Mouse (Mus musculus): Measurements from ENCODE around the gene Rela. TPM values are rescaled to one million over a fixed set of nuclear protein-coding genes. Genes with fewer than 3 reads are reported as not detected.
A peak's percentile ranks its signal among the peaks of the same experiment; 100 is the strongest.

The Rela gene
- total RNA-seq (2021) = 10 to 100 TPM; 23.4 to 25.4 TPM
- long read RNA-seq, experiment 1, transcript Rela-201 (11 exons, 2,716 nt) = major isoform, 11 of 19 reads
- long read RNA-seq, experiment 1, partial matches to known transcripts = 4 of 19 reads
- long read RNA-seq, experiment 1, other reads (novel, unspliced or antisense) = 4 of 19 reads
- long read RNA-seq, experiment 2, transcript Rela-201 (11 exons, 2,716 nt) = major isoform, 11 of 14 reads
- long read RNA-seq, experiment 2, partial matches to known transcripts = 1 of 14 reads
- long read RNA-seq, experiment 2, other reads (novel, unspliced or antisense) = 1 of 14 reads

DNA sequence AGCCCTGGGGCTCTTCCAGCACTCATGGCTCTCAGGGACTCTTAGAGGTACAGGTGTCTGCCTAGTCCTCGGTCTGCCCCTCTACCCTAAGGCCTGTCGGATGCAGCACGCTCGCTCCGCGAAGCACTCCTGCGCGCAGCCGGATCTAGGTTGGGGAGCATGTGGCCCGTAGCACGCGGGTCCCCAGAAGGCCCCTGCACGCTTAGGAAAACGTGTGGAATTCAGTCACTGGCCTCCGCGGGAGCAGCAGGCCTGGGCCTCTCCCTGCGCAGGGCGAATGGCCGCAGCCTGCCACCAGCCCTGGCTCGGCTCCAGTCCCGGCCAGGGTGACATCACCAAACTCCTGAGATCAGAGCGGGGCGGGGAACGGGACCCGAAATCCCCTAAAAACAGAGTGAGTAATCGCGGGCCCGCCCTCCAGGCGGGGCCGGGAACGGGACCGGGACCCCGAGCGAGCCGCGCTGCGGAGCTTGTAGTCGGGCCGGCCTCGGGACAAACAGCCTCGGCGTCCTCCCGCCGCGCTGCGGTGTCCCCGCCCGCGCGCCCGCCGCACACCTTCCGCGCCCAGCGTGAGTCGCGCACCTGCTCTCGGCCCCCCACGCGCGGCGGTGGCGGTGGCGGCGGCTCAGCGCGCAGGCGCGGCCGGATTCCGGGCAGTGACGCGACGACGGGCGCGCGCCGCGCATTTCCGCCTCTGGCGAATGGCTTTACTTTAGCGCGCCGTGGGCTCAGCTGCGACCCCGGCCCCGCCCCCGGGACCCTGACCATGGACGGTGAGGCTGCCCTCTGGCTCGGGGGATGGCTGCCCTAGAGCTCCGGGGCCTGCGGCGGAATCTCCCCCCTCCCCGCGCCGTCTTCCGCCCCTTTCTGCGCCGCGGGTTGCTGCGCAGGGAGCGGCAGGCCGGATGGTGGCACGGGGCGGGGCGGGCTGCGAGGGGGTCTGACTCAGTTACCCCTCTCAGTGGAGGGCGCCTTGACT is at the start of gene Rela:
Rela (plus strand) TSS at position 415 of the 979 bp plus-strand sequence.
- peak within 1 kb of the TSS; percentile 99 for H3K4me3 ChIP-seq
- DNase-seq (ENCODE audit: extremely low spot score in 1 of 2, low spot score in 2 of 2) = peak; percentile 90 to 92
- intact Hi-C loops (cut with DNase I) = loop anchor here (1.0 to 2.0 kb wide), 2 partner anchors 27 to 51 kb away; partner anchors contain the start of genes Kat5, Map3k11 and Pcnx3
- peak within 1 kb of the TSS; percentile 99 for H3K27ac ChIP-seq
- no peak for TF ChIP-seq CTCF (IDR thresholded peaks at IDR 0.05)

DNA sequence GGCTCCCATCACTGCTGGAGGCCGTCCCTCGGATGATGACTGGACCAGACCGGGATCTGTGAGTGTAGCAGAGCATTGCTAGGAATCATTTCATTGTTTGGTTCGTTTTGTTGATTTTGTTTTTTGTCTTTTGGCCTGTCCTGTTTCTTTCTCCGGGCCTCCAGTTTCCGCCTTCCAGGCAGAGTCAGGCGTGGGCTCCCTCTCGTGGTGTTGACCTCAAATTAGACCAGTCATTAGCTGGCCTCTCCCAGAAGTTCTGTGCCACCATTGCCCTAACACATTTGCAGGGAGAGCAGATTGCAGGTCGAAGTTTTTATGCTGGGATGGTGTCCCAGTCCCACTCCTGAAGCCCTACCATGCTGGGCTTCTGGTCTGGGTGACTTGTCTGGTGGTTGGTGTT is 48.1 kb upstream of the Rela start:
- TF ChIP-seq CTCF (IDR thresholded peaks at IDR 0.05) = peak; percentile 15; the same call in 1 of the 2 replicates
- H3K27ac ChIP-seq = no peak overlapping the region
- intact Hi-C loops (cut with DNase I) = loop anchor here (5.0 kb wide), 1 partner anchor 38 kb away; no protein-coding TSS in a partner anchor
- DNase-seq (ENCODE audit: extremely low spot score in 1 of 2, low spot score in 2 of 2) = no peak
- H3K4me3 ChIP-seq = no peak overlapping the region

DNA sequence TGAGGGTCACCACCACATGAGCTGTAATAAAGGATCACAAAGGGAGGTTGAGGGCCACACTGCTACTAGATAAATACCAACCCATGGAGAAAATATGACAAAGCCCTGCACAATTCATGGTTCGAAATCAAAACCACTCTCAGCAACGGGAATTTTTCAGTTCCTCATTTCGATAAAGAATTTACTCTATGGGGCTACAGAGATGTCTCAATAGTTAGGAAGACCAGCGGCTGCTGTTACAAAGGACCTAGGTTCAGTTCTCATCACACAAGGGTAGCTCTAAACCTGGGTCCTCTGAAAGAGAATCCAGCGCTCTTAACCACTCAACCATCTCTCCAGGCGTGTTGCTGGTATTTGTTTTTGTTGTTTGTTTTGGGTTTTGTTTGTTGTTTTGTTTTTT is 45.4 kb upstream of the Rela start:
- no peak for TF ChIP-seq CTCF (IDR thresholded peaks at IDR 0.05)
- intact Hi-C loops (cut with DNase I) = no loop called here
- no peak for DNase-seq (ENCODE audit: extremely low spot score in 1 of 2, low spot score in 2 of 2)
- H3K4me3 ChIP-seq = no peak overlapping the region
- H3K27ac ChIP-seq = no peak overlapping the region

DNA sequence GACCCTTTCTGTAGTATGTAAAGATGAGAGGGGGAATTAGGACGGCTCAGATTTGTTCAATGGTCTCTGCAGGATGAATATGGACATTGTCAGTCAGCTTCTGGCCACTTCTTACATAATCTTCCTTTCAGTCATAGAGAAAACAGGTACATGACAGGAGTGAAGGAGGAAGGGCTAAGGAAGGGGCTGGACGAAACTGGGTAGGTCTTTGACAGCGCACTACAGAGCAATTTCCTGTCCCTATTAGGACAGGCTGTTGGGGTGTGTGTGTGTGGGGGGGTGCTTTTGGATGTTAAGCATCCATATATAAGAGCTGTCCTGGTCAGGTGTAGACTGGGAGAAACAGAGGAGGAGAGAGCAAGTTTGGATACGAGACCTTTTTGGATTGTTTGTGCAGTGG is 38.1 kb upstream of the Rela start:
- DNase-seq (ENCODE audit: extremely low spot score in 1 of 2, low spot score in 2 of 2) = no peak
- TF ChIP-seq CTCF (IDR thresholded peaks at IDR 0.05) = no peak
- Histone ChIP-seq H3K27ac (no peak overlapping the region), H3K4me3 (no peak overlapping the region)
- intact Hi-C loops (cut with DNase I) = no loop called here

DNA sequence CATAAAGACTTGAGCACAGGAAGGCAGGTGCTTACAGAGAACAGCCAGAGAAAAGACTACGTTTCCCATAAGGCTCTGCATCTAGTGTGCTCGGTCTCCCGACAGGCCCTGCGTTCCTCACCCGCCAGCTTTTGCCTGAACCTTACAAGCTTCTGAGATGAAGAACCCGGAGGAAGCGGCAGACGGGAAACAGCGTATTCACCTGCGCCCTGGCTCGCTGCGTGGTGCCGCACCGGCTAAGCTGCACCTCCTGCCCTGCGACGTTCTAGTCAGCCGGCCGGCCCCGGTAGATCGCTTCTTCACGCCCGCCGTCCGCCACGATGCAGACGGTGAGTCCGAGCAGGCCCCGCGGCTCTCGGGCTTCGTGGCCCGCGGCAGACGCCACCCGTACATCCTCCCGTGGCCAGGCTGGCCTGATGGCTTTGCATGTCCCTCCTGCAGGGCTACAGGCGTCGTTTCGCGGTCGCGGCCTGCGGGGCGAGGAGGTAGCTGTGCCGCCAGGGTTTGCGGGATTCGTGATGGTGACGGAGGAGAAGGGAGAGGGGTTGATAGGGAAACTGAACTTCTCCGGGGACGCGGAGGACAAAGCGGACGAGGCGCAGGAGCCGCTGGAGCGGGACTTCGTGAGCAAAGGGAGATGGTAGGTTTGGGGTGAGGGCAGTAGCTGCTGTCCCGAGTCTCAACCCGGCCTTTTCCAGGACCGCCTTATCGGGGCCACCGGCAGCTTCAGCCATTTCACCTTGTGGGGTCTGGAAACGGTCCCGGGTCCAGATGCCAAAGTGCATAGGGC is 35.3 kb upstream of the Rela start, which contains the start of gene Rnaseh2c:
Rnaseh2c (plus strand) TSS at position 122 of the 790 bp plus-strand sequence.
- peak; percentile 73 to 74 for DNase-seq (ENCODE audit: extremely low spot score in 1 of 2, low spot score in 2 of 2)
- Histone ChIP-seq H3K4me3 (peak within 1 kb of the TSS; percentile 74), H3K27ac (peak within 1 kb of the TSS; percentile 88)
- intact Hi-C loops (cut with DNase I) = no loop called here
- no peak for TF ChIP-seq CTCF (IDR thresholded peaks at IDR 0.05)

DNA sequence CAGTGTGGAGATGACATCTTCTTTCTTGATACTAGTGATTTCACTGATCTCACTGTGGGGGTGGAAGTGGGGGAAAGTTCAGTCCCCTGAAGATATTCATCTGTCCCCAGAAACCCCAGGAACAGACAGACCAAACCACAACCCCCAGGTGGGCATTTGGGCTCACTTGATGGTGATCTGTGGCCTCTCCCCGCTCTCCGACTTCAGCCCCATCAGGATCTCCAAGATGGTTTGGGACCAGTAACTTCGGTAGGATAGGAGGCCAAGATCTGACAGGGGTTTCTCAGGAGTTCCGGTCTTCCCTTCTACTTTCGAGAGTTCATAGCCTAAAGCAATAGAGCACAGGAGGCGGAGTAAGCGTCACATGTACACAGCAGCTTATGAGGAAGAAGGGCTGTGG is 33.6 kb upstream of the Rela start:
- intact Hi-C loops (cut with DNase I) = no loop called here
- H3K27ac ChIP-seq = no peak overlapping the region
- no peak for DNase-seq (ENCODE audit: extremely low spot score in 1 of 2, low spot score in 2 of 2)
- TF ChIP-seq CTCF (IDR thresholded peaks at IDR 0.05) = no peak
- no peak overlapping the region for H3K4me3 ChIP-seq

DNA sequence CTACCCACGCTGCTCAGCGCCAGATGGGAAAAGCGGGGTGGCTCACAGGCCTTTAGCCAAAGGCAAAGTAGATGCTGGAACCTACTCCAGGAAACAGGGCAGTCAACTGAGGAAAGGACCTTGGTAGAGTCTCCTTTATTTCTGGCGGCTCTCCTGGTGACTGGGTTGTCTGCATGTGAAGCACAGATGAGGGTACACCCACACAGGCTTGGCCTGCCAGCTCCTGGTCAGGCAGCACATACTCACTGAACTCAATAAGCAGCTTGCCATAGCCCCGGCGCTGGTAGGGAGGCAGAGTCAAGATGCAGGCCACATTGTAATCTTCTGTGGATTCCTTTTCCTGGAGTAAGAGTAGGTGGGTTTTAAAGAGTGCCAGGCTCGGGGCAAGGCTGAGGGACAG is 32.2 kb upstream of the Rela start:
- H3K27ac ChIP-seq = no peak overlapping the region
- peak in 1 of 2 experiments; percentile 36 for DNase-seq (ENCODE audit: extremely low spot score in 1 of 2, low spot score in 2 of 2)
- intact Hi-C loops (cut with DNase I) = no loop called here
- TF ChIP-seq CTCF (IDR thresholded peaks at IDR 0.05) = no peak
- H3K4me3 ChIP-seq = no peak overlapping the region

DNA sequence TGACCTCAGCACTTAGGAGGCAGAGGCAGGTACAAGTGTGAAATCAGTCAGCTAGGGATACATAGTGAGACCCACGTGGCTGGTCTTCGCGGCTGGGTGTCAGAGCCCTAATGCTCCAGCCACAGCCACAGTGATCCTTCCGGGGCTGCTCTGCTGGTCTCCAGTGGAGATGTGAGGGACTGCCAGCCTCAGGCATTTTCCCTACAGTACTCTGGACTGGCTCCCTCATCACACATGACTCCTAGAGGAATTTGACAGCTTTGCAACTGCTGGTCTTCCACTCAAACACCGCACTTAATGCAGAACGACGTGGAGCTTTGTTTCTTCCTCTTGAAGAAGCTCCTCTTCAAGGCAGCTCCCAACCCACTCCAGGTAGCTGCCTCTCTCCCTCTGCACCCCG is 31.1 kb upstream of the Rela start:
- peak; percentile 25 for TF ChIP-seq CTCF (IDR thresholded peaks at IDR 0.05)
- intact Hi-C loops (cut with DNase I) = no loop called here
- DNase-seq (ENCODE audit: extremely low spot score in 1 of 2, low spot score in 2 of 2) = no peak
- no peak overlapping the region for H3K4me3 ChIP-seq
- no peak overlapping the region for H3K27ac ChIP-seq

DNA sequence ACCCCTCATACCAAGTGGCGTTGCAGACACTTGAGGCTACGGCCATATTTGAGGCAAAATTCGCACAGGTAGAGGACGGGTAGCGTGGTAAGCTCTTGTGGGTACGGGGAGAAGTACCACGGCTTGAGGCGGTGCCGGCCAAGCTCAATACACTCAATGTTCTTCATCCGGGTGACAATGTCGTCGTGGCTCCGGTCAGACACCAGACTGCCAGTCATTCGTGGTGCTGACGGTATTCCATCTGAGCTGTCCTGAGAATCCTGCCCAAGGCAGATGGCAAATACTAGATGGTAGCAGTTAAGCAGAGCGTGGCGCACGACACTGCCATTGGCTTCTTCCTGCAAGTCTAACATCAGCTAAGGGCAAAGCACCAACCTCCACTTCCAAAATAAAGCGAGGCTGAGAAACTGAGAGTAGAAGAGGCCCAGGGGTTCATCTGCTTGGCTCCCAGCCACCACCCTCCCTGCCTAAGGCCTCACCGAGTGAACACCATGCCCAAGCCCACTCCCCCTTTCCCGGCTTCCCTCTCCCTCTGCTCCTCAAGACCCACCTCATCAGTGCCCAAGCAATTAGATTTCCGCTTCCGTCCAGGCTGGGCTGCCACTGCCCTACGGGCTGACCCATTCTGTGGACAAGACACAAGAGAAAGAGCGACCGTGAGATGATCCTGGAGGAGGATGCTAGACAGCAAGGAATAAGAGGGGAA is 29.4 kb upstream of the Rela start:
- TF ChIP-seq CTCF (IDR thresholded peaks at IDR 0.05) = no peak
- intact Hi-C loops (cut with DNase I) = no loop called here
- Histone ChIP-seq H3K4me3 (no peak overlapping the region), H3K27ac (no peak overlapping the region)
- no peak for DNase-seq (ENCODE audit: extremely low spot score in 1 of 2, low spot score in 2 of 2)

DNA sequence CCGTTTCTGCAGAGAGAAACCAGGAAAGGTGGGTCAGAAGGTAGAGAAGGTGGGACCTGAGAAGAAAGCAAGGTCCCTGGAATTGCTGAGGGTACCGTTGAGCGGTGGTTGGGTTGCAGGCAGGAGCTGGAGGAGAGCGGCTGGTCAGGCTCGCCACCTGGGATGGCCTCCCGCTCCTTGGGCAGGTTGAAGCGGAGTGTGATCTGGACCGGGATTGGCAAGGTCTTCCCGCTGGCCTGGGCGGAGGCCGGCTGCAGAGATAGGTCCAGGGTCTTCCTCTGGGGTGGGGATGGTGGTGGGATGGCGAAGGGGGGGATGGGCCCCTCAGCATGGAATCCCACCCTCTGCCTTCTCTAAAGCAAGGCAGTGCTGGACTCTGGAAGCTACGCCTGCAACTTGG is 28.6 kb upstream of the Rela start:
- DNase-seq (ENCODE audit: extremely low spot score in 1 of 2, low spot score in 2 of 2) = no peak
- peak overlapping the region; percentile 65 for H3K4me3 ChIP-seq
- intact Hi-C loops (cut with DNase I) = no loop called here
- H3K27ac ChIP-seq = no peak overlapping the region; the same call in 1 of the 2 replicates
- no peak for TF ChIP-seq CTCF (IDR thresholded peaks at IDR 0.05)

DNA sequence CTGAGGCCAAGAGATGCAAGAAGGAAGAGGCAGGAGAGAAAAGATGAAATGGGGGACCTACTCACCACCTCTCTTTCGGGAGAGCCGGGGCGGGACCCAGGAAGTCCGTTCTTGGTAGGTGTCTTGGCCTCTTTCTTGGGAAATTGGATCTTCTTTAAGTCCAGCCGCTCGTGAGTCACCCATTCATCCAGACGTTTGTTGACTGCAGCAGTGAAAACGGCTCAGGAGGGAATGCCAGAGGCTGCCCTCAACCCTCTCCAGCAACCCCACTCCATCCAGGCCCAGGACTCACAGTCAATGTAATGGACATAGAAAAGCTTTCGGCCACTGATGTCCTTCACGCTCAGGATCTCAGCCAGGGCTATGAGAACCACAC is 28.1 kb upstream of the Rela start:
- TF ChIP-seq CTCF (IDR thresholded peaks at IDR 0.05) = no peak
- H3K4me3 ChIP-seq = peak overlapping the region; percentile 65
- peak overlapping the region; percentile 99 for H3K27ac ChIP-seq
- intact Hi-C loops (cut with DNase I) = no loop called here
- no peak for DNase-seq (ENCODE audit: extremely low spot score in 1 of 2, low spot score in 2 of 2)

All from left cerebral cortex, adult 2 months (tissue).